Mouse (Mus musculus): Measurements from ENCODE around the gene Gnai2.
"Not testable (repeated sequence)": the region's sequence is repeated elsewhere in the genome, so short reads cannot be mapped to it uniquely, and the experiment has no call there.

The Gnai2 gene

GRCm38 (mm10) chr9:107567702-107568319 lies 67.4 kb downstream of the Gnai2 start, which contains the start of gene Hyal2:
Hyal2 (plus strand) TSS chr9:107567945.
- no peak for DNase-seq (ENCODE audit: low read depth)

GRCm38 (mm10) chr9:107566855-107567254 lies 68.3 kb downstream of the Gnai2 start:
- no peak for DNase-seq (ENCODE audit: low read depth)

DNA sequence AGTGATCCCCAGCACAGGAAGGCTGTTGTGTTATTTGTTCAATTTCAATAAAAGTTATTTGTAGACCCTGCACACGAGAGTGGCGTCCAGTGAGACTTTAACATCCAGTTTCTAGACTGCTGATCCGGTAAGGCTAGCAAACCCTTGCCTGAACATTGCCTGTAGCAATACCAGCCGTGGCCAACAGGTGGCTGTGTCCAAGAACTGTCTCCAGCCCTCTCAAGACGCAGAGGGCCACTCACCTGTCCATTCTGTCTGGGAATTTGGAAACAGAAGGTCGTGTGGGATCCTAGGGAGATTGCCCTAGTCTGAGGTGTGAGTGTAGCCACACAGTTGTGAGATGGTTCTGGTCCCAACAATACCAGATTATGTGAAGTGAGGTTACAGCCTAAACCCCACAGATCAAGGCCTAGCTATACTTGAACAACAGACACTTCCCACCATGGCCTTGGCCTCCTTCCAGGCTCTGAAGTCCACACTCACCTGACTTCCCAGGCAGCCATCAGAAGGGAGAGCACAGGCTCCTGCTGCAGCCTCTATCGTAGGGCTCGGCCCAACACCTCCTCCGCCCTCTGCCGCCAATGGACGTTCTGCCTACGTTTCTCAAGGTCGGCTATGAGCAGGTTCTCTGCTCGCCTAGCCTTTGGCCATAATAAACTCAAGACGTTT lies 69.0 kb downstream of the Gnai2 start:
- peak; percentile 87 for DNase-seq (ENCODE audit: low read depth)

DNA sequence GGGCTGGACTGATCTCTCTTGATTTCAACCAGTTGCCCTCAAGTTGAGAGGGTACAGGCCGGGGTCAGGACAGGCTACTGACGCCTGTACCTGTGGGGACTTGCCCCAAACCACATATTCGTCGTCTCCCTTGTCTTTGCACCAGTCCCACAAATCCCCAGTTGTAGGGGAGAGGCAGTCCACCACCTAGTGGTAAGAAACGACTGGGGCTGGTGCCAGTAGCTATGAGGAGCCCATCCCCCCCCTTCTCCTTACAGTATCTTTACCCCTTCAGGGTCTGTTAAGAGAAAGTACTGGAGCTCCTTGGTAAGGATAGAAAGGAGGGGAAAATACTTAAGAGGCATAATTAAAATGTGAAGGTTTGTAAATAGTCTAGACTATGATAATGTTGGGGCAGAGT lies 69.6 kb downstream of the Gnai2 start:
- not testable (repeated sequence) for DNase-seq (ENCODE audit: low read depth)

Measured in naive thymus-derived CD4-positive, alpha-beta T cell, adult 2 months (primary cell).